Mouse (Mus musculus) CH12F3 (cell line): ENCODE data around the gene Gldc.

Source experiments
- in situ Hi-C: fragments of 300-500 bp; cut with MboI; formaldehyde crosslinking; loops from 2 replicates; pipeline ENCODE4 v1.14.3; 2020; ENCODE audit warnings: low sequenced_read_pairs

Gene Gldc

DNA sequence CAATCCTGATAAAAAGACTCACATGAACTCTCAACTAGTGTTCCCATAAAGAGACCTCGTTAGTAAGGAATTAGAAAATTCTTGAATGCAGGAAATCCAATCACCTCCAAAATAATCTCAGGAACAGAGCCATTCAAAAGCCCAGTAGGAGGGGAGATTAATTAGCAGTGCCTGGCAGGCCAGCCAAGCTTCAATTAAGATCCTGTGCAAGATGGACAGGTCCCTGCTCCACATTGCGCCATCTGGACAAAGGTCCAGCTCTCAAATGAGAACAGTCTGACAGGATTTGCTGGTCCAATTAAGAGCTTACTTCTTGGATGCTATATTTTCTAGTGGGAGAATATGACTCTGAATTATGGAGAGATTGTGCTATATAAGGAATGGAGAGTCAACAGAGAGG lies 15.2 kb downstream of the Gldc start:
- in situ Hi-C loops = no loop called here

DNA sequence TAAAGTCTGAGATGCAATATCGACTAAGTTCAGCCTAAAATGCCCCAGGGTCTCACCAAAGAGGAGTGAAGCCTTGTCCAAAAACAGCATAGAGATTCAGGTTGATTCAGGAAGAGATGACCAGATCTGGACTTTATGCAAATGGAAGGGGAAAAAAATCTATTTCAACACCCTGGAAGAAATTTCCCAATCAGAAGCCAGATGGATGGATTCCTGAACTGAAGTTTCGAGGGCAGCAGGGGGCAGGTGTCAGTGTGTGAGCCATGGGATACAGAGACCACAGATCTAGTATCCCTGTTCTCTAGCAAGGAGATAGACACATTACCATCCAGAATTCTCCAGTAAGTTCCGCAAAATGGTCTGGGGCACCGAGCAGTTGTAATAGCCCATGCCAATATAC lies 17.0 kb downstream of the Gldc start:
- in situ Hi-C loops = no loop called here

DNA sequence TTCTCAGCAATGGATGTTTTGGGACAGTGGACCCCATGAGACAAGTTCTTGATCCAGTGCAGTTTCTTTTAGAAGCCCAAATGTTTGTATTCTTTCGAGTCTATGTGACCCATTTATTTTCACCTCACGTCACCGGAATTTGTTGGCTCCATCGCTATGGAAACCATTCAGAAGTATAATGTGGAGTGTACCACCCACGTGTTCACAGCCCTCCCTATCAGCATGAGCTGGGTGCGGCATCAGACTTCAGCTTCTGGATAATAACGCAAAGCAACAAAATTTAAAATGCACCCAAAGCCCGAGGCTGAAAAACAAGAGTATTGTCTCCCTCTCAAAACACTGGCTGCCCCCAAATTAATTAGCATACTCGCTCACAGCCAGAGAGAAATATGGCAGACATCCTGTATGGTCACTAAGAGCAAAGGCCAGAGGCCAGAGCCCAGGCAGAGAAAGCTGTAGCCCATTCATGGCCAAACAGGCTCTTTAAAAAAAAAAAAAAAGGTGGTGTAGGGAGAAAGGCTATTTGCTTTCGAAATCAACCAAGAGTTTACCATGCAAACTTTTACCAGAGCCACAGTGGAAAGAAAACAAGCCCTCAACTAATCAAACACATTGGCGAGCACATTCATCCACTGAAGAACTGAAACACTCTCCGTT lies 18.1 kb downstream of the Gldc start:
- in situ Hi-C loops = no loop called here

DNA sequence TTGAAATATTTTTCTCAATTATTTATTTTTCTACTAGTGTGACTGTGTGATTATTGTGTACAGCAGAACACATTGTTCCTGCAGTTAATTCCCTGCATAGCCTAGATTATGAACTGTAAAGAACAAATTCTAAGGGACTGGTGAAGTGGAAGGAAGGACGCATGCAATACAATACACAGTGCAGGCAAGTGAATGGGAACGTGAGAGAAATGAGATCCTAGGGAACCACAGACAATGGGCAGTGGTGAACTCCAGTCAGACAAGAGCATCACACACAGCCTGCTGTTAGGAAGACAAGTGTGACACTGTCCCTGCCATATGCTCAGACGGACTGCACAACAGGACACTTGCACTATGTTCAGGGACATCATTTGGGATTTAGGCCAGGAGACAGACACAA lies 21.5 kb downstream of the Gldc start:
- in situ Hi-C loops = no loop called here

DNA sequence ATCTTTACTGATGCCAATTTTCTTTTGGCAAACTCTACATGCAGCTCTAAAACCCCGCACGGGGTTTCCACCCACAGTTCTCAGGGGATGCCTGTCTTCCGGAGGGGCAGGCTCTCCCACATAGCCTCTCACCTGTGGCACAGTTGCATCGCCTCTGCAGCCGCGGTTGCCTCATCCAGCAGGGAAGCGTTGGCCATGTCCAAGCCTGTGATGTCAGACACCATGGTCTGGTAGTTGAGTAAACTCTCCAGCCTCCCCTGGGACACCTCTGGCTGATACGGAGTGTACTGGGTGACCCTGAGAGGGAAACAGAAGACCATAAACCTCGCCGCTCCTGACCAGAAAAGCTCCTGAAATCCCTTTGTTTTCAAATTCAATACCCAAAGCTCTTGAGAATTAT lies 23.9 kb downstream of the Gldc start:
- in situ Hi-C loops = no loop called here

DNA sequence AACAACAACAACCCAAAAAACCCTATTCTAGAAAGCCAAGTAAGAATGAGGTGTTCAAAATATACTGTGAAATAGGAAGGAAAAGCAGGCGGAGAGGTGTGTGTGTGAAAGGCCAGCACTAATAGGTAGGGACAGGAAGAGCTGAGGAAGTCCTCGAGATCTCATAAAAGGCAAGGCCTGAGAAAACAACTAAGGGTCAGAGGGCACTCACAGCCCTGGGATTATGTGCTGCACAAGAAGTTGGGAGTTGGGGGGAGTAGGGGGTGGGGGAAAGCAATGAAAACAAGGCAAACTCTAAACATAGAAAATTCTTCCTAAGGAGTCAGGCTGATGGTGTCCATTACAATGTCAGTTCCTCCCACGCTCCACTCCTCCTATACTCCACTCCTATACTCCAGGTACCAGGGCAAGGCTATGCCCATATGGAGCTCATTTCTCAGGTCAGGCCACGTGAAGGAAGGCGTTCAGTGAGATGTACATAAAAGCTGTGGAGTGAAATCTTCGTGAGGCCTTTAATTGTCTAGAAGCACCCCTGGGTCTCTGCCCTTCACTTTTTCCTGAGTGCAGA lies 25.9 kb downstream of the Gldc start:
- in situ Hi-C loops = no loop called here

DNA sequence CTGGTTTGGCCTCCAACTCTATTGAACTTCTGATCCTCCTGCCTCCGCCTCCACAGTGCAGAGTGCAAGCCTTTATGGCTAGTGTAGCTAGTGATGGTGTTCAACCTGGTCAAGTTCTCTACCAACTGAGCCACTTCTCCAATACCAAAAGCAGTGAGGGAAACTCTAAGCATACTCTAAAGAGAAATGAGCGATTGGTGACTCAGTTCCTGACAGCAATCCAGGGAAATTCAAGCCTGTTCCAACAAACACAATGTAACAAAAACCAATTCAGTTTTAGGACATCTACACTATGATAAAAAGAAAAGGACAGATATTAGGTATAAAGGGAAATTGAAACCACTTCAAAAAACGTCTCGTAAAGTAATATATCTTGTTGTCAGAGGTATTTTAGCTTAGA lies 27.9 kb downstream of the Gldc start:
- in situ Hi-C loops = no loop called here

DNA sequence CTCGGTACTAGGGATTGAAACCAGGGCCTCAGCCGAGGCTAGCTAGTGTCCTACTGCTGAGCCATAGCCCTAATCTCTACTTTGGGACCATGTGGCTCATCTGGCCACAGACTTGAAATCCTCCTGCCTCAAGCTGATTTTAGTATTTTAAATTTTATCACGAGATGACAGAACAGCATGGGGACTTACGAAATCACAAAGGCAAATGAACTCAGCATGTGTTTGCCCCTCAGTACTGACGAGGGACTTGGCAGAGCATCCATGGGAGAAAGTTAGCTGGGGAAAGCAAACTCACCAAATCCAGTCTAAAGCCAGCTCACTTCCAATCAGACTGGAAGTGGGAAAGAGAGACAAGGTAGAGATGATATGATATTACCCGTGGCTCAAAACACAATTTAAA lies 28.5 kb downstream of the Gldc start:
- in situ Hi-C loops = no loop called here

DNA sequence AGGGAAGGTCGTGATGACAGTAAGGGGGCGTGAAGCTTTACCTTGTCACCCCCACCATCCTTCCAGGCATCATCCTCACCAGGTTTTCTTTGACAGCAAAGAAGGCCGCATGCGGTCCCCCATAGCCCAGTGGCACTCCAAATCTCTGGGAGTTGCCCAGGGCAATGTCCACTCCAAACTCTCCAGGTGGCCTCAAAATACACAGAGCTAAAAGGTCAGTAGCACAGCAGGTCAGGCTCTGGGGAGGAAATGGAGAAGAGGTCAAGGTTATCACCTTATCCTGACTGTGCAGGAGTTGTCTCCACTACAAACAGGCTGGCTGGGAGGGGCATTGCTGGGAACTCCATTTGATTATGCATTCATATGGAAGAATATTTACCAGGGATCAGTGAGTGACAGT lies 30.1 kb downstream of the Gldc start:
- in situ Hi-C loops = no loop called here

DNA sequence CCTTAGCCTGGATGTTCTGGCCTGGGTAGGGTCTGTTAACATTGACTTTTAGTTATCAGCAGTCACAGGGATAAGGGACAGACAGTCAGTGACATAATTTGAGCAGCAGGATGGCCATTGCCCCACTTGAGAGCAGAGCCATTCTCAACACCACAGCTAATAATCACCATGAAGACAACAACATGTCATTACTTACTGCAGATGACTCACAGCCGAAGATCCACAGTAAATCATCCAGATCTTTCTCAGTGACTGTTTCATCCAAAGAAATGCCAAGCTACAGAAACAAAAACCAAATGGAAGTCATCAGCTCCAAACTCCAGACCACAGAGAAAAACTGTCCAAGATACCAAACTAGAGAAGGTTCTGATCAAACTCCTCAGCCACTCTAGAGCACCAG lies 38.9 kb downstream of the Gldc start:
- in situ Hi-C loops = loop anchor here (10.0 kb wide), 1 partner anchor 292 kb away; no protein-coding TSS in a partner anchor

DNA sequence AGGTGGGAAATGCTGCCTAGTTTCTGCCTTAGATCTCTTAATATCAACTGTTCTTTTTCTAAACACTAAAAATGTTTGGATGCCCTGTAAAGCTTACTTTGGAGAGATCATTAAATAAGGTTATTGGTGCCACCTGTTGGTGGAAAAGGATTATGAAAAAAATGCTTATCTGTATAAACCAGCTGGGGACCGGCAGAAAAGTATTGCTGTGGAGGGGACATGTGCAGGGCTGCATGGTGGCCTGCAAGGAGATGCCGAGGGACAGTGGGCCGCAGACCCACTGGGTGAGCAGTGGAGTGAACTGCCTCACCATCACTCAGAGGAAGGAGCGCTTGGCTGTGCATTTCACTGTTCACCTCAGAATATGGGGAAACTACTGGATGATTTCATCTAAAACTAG lies 47.1 kb downstream of the Gldc start:
- in situ Hi-C loops = no loop called here

DNA sequence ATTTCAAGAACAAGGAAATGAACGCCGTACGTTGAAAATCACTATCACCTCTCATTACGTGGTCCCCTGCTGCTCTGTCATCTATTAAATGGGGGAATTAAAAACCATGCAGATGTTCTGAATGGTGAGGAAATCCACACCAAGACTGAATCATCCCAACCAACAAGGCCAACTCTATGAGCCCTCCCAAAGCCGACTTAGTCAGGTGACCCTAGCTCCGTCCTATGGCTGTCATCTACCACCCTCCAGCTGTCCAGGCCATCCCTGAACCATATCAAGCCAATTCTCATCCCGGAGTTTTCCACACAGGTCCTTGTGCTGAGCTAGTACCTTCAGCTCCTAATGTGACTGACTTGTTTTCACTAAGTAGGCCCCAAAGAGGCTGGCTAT lies 49.6 kb downstream of the Gldc start:
- in situ Hi-C loops = no loop called here

DNA sequence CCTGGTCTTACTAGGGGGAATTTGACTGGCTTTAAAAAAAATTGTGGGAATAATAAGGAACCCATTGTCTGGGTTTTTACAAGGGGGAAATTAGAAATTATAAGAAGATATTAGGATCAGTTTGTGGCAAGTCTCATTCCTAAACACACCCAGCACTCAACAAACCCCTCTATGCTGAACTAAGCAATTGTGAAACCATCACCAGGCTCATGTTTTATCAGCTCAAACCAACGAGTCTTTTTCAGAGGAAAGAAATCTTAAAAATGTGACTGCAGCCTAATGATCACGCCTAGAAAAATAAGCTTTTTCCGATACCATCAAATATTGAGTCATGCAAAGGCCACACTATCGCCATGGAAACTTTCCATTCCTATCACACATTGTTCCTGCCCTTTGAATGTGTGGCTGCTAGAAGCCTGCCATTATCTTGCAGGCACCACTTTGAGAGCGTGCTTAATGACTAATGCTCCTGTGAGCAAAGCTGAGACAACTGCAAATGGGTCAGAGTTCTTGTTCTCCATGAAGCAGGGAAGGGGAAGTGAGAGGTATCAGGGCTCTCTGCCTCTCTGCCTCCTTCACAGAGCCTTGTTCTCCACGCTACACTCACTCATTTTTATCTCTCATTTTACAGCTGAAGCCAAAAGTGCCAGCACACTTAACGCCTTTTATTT lies 50.1 kb downstream of the Gldc start:
- in situ Hi-C loops = no loop called here

DNA sequence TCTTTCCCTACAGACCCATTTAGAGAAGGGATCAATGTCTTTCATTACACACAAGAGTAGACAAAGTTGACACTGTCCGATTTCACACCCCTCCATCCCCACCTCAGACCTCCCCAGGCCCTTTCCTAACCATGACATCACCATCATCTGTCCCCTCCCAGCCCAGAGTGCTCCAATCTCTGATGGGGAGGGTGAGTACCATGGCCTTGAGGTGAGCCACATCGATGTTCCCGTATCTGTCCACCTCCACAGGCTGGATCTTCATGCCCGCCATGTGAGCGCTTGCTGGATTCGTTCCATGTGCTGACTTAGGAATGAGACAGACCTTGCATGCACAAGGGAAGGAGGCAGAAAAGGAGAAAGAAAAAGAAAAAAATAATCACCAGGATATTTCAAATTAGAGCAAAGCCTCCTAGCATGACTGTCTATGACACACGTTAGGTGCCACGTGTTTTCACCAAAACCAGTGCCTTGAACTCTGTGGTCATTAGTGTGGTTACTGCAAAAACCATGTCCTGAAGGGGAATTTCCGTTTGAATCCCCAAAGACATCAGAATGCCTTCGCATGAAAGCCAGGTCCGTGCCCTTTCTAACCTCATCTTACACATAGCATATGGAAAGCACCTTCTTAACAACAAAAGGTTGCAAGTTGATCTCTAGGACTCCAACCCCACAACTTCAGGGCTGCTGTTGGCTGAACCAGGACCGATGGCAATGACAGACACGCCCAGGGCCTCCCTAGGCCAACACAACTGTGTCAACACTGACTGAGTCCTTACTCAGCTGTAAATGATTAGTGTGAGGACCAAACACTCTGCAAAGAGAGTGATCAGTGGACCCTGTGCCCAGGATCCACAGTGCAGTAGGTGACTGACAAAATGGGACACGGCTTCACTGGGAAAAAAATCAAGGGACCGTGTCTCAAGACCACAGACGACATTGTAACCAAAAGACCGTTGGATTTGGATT lies 56.6 kb downstream of the Gldc start:
- in situ Hi-C loops = no loop called here

DNA sequence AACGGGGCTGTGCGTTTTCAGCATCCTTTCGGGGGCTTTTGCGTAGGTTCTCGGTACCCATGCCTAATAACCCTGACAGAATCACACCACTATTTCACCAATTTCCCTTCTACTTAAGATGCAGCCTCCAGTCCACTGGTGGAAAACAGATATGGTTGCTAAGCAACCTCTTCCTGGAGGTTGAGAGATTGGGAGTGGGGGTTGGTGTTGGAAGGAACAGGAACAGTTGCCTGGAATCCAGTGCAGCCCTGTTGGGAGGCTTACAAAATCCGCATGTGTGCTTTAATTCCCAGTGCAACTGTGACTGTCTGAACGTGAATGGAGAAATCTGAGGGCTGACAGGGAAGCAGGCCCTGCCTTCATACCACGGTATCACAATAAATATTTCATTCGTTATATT lies 57.5 kb downstream of the Gldc start:
- in situ Hi-C loops = no loop called here

DNA sequence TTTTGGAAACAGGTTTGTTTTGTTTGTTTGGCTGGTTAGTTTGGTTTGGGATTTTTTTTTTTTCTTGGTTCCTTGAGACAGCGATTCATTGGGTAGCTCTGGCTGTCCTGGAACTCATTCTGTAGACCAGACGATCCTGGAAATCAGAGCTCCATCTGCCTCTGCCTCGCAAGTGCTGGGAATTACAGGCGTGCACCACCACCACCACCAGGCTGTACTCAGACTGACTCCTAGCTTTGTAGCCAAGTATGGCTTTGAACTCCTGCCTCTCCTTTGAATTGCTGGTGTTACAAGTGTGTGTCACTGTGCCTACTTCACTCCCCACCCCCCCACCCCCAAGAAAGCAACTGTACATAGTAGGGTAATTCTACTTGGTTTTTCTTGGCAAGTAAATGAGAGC lies 58.0 kb downstream of the Gldc start:
- in situ Hi-C loops = no loop called here

DNA sequence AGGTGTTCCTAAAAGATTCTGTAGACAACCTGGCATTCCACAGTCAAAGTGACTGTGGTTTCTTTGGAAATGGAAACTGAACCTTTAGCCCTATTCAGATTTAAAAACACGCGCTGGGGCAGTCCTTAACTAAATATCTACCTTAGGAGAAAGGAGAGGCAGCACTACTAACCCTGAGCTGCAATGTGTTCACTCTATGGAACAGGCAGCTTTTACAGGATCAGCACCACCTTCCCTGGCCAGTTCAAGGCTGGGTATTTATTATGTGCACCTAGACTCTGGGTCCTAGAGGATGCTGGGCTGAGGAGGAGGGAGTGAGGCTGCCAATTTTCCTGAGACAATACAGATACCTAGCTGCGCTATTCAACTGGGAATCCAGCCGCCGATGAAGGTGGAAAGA lies 59.6 kb downstream of the Gldc start:
- in situ Hi-C loops = no loop called here

DNA sequence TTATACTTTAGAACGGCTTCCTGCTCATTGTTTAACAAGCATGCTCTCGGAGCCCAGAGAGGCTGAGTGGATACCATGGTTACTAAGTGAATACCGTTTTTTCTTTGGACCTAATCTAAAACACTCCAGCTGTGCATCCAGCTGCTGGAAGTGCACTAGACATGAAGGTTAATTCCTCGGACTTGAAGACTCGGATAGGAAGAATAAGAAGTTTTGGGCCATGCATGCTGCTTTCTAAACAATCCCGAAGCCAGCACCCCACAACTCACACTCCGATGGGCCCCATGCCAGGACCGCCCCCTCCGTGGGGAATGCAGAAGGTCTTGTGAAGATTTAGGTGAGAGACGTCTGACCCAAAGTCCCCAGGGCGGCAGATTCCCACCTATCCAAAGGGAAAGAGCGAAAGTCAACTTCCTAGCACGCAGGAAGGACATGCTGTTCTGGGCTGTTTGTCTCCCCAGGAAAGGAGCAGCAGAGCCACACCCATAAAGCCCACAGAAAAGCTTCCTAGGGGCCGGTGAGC lies 60.2 kb downstream of the Gldc start:
- in situ Hi-C loops = no loop called here

DNA sequence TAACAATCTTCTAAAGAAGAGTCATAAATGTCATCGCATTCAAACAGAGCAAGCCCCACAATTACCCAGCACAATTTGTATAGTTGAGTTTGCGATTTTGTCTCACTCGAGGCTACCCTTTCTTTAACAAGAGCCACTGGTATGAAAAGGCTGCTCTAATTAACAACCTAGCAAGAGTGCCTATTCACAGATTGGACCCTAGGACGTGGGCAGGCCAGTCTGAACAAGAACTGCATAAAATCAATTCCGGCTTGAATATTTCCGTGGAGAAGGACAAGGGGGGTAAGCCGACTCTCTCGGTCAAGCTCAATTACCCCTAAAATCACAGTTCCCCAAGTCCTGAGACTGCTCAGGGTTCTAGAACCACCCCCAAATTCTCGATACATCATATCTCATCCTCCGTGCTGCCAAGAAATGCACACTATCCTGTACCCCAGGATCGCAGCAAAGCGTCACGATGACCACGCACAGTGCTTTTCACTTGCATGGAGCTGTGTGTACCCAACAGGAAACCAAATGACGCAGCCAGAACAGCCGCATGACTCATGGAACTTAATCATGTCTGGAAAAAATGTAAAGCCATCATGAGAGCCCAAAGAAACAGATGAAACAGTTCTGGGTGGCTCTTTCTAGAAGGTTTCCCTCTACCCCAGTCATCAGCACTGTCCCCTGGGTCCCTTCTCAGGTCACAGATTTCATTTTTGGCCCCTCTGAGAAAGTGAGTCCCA lies 62.1 kb downstream of the Gldc start:
- in situ Hi-C loops = no loop called here

DNA sequence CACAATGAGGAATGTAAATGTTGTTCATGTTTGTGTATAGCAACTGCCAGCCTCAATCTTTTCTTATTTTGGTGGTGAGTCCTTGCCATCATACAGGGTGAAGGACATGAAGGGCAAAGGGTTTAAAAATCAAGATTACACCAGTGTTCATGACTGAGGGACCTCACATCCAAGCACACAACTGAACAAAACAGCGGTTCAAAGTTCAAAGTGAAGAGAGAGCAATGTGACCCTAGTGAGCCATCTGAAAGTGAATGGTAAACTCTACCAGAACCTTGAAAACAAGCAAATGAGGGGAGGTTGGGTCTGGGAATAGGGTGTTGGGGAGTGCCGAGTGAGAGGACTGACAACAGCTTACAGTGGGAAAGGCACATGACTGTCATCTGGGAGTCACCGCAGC lies 63.8 kb downstream of the Gldc start:
- in situ Hi-C loops = no loop called here

DNA sequence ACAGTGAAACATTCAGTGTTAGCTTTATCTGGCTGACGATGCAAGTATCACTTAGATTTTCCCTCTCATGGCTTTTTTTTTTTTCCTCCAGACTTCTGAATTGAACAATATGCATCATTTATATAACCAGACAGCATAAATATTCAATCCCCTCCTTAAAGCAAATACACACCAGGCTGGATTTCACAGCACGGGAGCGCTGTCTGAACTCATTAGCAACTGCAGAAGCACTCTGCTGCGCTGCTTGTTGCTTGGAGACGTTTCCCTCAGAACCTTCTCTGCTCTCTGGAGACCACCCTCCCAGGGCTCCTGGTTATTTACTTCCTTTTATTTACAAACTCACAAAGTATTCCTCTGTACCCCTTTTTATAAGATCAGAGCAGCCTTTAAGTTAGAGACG lies 66.1 kb downstream of the Gldc start:
- in situ Hi-C loops = no loop called here
